Mouse (Mus musculus): ENCODE measurements around the gene H2-T24.

- TF ChIP-seq CTCF (IDR thresholded peaks at IDR 0.05; ENCODE audit: low read depth) = peak; percentile 50
- TF ChIP-seq EP300 (optimal IDR thresholded peaks at IDR 0.05) = no peak
These were observed at the start of gene H2-T24 for GRCm38 (mm10) chr17:36020191-36021073.

All from stomach, postnatal 0 days (tissue).